In the genomic region with DNA sequence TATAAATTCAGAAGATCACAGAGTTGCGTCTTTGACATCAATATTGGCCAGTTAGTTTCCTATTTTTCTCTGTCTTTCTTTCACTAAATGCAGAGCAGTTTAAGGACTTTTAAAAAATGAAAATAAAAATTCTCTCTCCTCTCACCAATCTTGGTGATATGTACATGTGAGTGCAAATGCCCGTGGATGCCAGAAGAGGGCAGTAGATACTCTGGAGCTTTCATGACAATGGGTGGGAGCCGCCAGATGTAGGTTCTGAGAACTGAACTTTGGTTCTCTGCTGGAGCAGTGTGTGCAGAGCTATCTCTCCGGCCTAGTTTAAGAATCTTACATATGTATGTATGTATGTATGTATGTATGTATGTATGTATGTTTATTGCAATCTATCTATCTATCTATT, we compare ENCODE assay signal across 23 mouse cellular contexts. TPM values are rescaled to one million over a fixed set of nuclear protein-coding genes. Genes with fewer than 3 reads are reported as not detected.
DNase-seq lines count a peak whose midpoint lies in the region; ATAC-seq and TF ChIP-seq lines count a peak whose summit lies in the region.
"Had no signal": no experiment of that assay in that cellular context is flagged by ENCODE, and none has a peak within 500 bp of the region (broad histone marks: within the 10 kb centered on the region; RNA-seq: fewer than 3 reads in every experiment).

No protein-coding gene starts in this region.

- H3K9me3 ChIP-seq in lung, embryonic 14.5 days (ENCODE audit: low read depth, low read length): no peaks in the 10 kb centered on the region
- H3K9me3 ChIP-seq in ES-Bruce4 (replicated peaks; ENCODE audit: control insufficient read depth, insufficient read depth, low read length, poor library complexity, severe bottlenecking): no peaks in the 10 kb centered on the region
- H3K9me3 ChIP-seq: embryonic facial prominence, embryonic 12.5 days; limb, embryonic 10.5 days; neural tube, embryonic 15.5 days had no signal

- in situ Hi-C loops in Patski (cut with MboI; ENCODE audit: low pct_unique_long_range_greater_than_20kb): no loop called here

- DNase-seq in lung, embryonic 14.5 days: no peak
- DNase-seq in lung, adult 18-20 months: no peak
- no peak for DNase-seq in Patski (ENCODE audit: low read depth, low spot score)
- DNase-seq in retina, postnatal 1 day: no peak
- no peak for DNase-seq in Muller cell, postnatal 12 days (ENCODE audit: inconsistent ontology term)
- no peak for DNase-seq in adrenal gland, postnatal 4 days (ENCODE audit: low spot score in 2 of 2)
- DNase-seq: adrenal gland, adult 2 months; cerebellum, adult 9-11 months; gastrocnemius, postnatal 10 days; heart, adult 18-20 months; kidney, adult 18-20 months; kidney, postnatal 14 days; midbrain, embryonic 14.5 days had no signal

- H3K36me3 ChIP-seq in lung, embryonic 14.5 days (ENCODE audit: insufficient read depth): no peaks in the 10 kb centered on the region
- H3K36me3 ChIP-seq in ES-Bruce4 (ENCODE audit: control insufficient read depth, insufficient read depth, low read length, poor library complexity, severe bottlenecking): no peaks in the 10 kb centered on the region
- H3K36me3 ChIP-seq: embryonic facial prominence, embryonic 12.5 days; limb, embryonic 10.5 days; neural tube, embryonic 15.5 days had no signal

- TF ChIP-seq EP300 in ES-Bruce4 (IDR thresholded peaks at IDR 0.05; ENCODE audit: insufficient read depth, low read depth, low read length): no peak

- POLR2A ChIA-PET in Patski (lab: Charles Lee): no interaction called here

- peak; percentile 23; the same call in 1 of the 2 replicates for TF ChIP-seq CTCF in lung, embryonic 14.5 days (IDR thresholded peaks at IDR 0.05; ENCODE audit: low read depth)
- peak; percentile 18 for TF ChIP-seq CTCF in ES-Bruce4 (IDR thresholded peaks at IDR 0.05; ENCODE audit: low read depth, low read length)
- TF ChIP-seq CTCF in Patski (IDR thresholded peaks at IDR 0.05): peak; percentile 41

- no peaks in the 10 kb centered on the region for H3K4me1 ChIP-seq in lung, embryonic 14.5 days (ENCODE audit: insufficient read depth)
- H3K4me1 ChIP-seq in ES-Bruce4 (ENCODE audit: control insufficient read depth, insufficient read depth, low read length): no peaks in the 10 kb centered on the region
- H3K4me1 ChIP-seq: neural tube, embryonic 15.5 days had no signal

- CTCF ChIA-PET in Patski (lab: Charles Lee): no interaction called here

- H3K27ac ChIP-seq in lung, embryonic 14.5 days (ENCODE audit: low read depth): no peak overlapping the region
- no peak overlapping the region for H3K27ac ChIP-seq in ES-Bruce4 (ENCODE audit: insufficient read depth, low read length)
- H3K27ac ChIP-seq: embryonic facial prominence, embryonic 12.5 days; limb, embryonic 10.5 days; neural tube, embryonic 15.5 days had no signal

- WGBS in lung, embryonic 14.5 days: 86% methylated on average over 4 of the region's 4 CpGs

- H3K27me3 ChIP-seq in lung, embryonic 14.5 days (ENCODE audit: insufficient read depth, low read length): no peaks in the 10 kb centered on the region
- H3K27me3 ChIP-seq in ES-Bruce4 (ENCODE audit: control insufficient read depth, insufficient read depth, low read length, poor library complexity, severe bottlenecking) (no peaks in the 10 kb centered on the region), Patski (peaks cover 25% of the 10 kb centered on the region)
- H3K27me3 ChIP-seq: embryonic facial prominence, embryonic 12.5 days; neural tube, embryonic 15.5 days had no signal

- no peak overlapping the region for H3K9ac ChIP-seq in lung, embryonic 14.5 days
- no peak overlapping the region for H3K9ac ChIP-seq in ES-Bruce4 (ENCODE audit: low read depth, poor library complexity, severe bottlenecking)
- H3K9ac ChIP-seq: embryonic facial prominence, embryonic 12.5 days; neural tube, embryonic 15.5 days had no signal

- no peak overlapping the region for H3K4me3 ChIP-seq in lung, embryonic 14.5 days (ENCODE audit: low read depth, low read length)
- no peak overlapping the region for H3K4me3 ChIP-seq in ES-Bruce4 (ENCODE audit: low read depth, low read length)
- H3K4me3 ChIP-seq: embryonic facial prominence, embryonic 12.5 days; erythroblast, embryonic 14.5 days; limb, embryonic 10.5 days; myocyte; neural tube, embryonic 15.5 days had no signal

- H3K4me2 ChIP-seq in lung, embryonic 14.5 days: no peak overlapping the region
- H3K4me2 ChIP-seq: embryonic facial prominence, embryonic 12.5 days; liver, embryonic 11.5 days; neural tube, embryonic 15.5 days had no signal

- ATAC-seq in lung, embryonic 14.5 days (ENCODE audit: insufficient read depth): no peak
- no peak for ATAC-seq in Patski
- ATAC-seq: forebrain, embryonic 14.5 days; lung, postnatal 0 days had no signal

- TF ChIP-seq POLR2A in ES-Bruce4 (IDR thresholded peaks at IDR 0.05; ENCODE audit: insufficient read depth, low read length): no peak

RNA-seq across cellular contexts. Expression of gene Rgs13, which starts 2.4 kb away (rescaled TPM):
- not detected in 2 replicates for polyA plus RNA-seq in lung, embryonic 14.5 days (2014; fragmentation: Nextera tagmentation; extraction: Ambion mirVana)
- polyA plus RNA-seq in ES-Bruce4 (2011; ENCODE audit: insufficient read depth, insufficient read length, low read depth, missing spikeins) (not detected in 2 replicates), Patski (2021) (not detected)
- total RNA-seq in adrenal gland, postnatal 4 days (2021): under 1 TPM in 1 of 2 experiments, not detected in 1; 0.25 TPM
- total RNA-seq: adrenal gland, adult 2 months; heart, adult 18-20 months; hematopoietic stem cell, adult 5-6 weeks had no signal
- polyA plus RNA-seq: adrenal gland, adult 2 months; erythroblast, embryonic 14.5 days; limb, embryonic 10.5 days; liver, embryonic 11.5 days; lung, postnatal 0 days; myocyte had no signal
